Mouse (Mus musculus): ENCODE results near the gene Ebf1. TPM values are rescaled to one million over a fixed set of nuclear protein-coding genes. Genes with fewer than 3 reads are reported as not detected.
A peak's percentile ranks its signal among the peaks of the same experiment; 100 is the strongest.

The Ebf1 gene
- polyA plus RNA-seq, 1 experiment from 2014 or later: 8.8 TPM

DNA sequence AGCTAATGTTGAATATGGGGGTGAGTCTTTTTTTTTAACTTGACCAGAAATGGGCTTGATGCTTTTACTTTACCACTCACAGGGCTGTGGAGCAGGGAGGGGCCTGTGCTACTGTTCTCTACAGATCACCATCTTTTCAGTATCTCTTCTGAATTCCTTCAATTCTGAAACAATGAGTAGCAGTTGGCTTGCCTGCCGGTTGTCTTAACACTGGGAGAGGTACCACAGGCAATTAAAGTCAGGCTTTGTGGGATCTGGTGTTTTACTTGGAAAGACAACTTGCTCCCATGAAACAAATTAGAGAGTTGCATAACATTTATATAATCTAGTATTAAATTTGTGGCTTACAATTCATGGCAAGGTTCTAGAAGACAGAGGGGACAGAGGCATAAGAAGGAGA is 294.6 kb downstream of the Ebf1 start:
- Histone ChIP-seq H3K36me3 (ENCODE audit: insufficient read depth, low read length) (no peaks in the 10 kb centered on the region), H3K4me1 (ENCODE audit: insufficient read depth, low read depth, low read length) (no peaks in the 10 kb centered on the region), H3K4me2 (replicated peaks; ENCODE audit: low read depth, low read length) (no peak overlapping the region), H3K27me3 (replicated peaks; ENCODE audit: insufficient read depth, low read length) (no peaks in the 10 kb centered on the region), H3K9ac (replicated peaks; ENCODE audit: low read depth) (no peak overlapping the region), H3K9me3 (ENCODE audit: low read length) (no peaks in the 10 kb centered on the region), H3K4me3 (ENCODE audit: low read depth, low read length) (no peak overlapping the region), H3K27ac (ENCODE audit: low read length) (no peak overlapping the region)
- 57% methylated on average over 1 of the region's 1 CpGs for WGBS
- DNase-seq (ENCODE audit: low spot score) (no peak), ATAC-seq (no peak)
- TF ChIP-seq EP300 (IDR thresholded peaks at IDR 0.05): no peak
- TF ChIP-seq CTCF (IDR thresholded peaks at IDR 0.05): no peak

DNA sequence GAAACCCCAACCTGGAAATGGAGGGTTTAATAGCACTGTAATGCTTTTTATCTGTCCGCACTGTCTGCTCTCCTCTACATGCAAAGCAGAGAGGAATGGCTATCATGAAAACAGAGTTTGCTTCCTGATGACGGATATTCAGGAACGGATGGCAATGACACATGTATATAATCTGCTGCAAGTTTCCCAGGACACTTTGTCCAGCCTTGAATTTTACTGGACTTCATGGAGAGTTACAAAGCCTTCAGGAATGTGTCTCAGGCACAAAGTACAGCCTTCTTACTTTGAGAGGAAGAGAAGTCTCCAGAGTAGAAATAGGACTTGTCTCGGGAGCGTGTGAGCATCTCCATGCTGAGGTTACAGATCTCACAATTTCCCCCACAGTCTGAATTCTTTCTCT is 296.7 kb downstream of the Ebf1 start:
- TF ChIP-seq EP300 (IDR thresholded peaks at IDR 0.05) (peak; percentile 39; the same call in 1 of the 2 replicates), CTCF (IDR thresholded peaks at IDR 0.05) (no peak)
- DNase-seq (ENCODE audit: low spot score): peak; percentile 30
- 60% methylated on average over 5 of the region's 5 CpGs for WGBS
- Histone ChIP-seq H3K9ac (replicated peaks; ENCODE audit: low read depth) (no peak overlapping the region), H3K4me3 (ENCODE audit: low read depth, low read length) (no peak overlapping the region), H3K4me2 (replicated peaks; ENCODE audit: low read depth, low read length) (no peak overlapping the region), H3K27ac (ENCODE audit: low read length) (no peak overlapping the region), H3K27me3 (replicated peaks; ENCODE audit: insufficient read depth, low read length) (no peaks in the 10 kb centered on the region), H3K4me1 (ENCODE audit: insufficient read depth, low read depth, low read length) (no peaks in the 10 kb centered on the region), H3K9me3 (ENCODE audit: low read length) (no peaks in the 10 kb centered on the region), H3K36me3 (ENCODE audit: insufficient read depth, low read length) (no peaks in the 10 kb centered on the region)
- ATAC-seq: no peak

DNA sequence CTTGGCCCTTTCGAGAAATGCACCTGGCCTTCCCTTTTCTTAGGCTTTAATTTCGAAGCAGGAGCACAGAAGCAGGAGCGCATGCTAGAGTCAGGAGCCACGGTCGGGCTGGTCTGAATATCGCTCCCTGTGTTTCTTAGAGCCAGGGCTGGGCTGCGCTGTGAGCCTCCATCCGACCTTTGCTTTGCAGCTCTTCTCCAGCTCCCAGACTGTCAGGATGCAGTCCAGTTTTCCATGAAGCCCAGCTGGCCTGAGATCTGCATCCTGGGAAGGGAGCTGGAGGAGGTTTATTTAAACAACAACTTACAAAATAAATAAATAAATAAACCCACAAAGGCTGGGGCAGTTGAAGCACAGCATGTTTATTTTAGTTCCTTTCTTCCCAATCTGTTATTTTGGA is 299.9 kb downstream of the Ebf1 start:
- Histone ChIP-seq H3K4me2 (replicated peaks; ENCODE audit: low read depth, low read length) (no peak overlapping the region), H3K27me3 (replicated peaks; ENCODE audit: insufficient read depth, low read length) (no peaks in the 10 kb centered on the region), H3K27ac (ENCODE audit: low read length) (no peak overlapping the region), H3K4me1 (ENCODE audit: insufficient read depth, low read depth, low read length) (no peaks in the 10 kb centered on the region), H3K36me3 (ENCODE audit: insufficient read depth, low read length) (no peaks in the 10 kb centered on the region), H3K9ac (replicated peaks; ENCODE audit: low read depth) (no peak overlapping the region), H3K4me3 (ENCODE audit: low read depth, low read length) (no peak overlapping the region), H3K9me3 (ENCODE audit: low read length) (no peaks in the 10 kb centered on the region)
- 55% methylated on average over 8 of the region's 8 CpGs for WGBS
- DNase-seq (ENCODE audit: low spot score) (peak; percentile 7), ATAC-seq (no peak)
- no peak for TF ChIP-seq CTCF (IDR thresholded peaks at IDR 0.05)
- TF ChIP-seq EP300 (IDR thresholded peaks at IDR 0.05): no peak

DNA sequence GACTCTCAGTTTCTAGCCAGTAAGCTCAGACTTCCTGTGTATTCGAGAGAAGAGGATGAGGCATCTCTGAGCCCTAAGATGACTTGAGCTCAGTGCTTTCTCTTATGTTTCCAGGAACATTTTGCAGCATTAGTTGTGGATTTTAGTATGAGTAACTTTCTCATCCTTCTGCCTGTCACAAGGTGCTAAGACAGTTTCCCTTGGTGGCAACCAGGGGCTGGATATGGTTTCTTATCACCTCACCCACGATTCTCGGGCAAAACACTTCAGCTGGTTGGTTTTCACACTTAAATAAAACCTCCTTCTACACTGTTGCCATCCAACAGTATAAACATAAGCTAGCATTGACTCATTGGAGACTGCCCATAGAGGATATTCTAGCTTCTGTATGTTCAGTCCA is 306.0 kb downstream of the Ebf1 start:
- WGBS: 57% methylated on average over 3 of the region's 3 CpGs
- Histone ChIP-seq H3K4me2 (replicated peaks; ENCODE audit: low read depth, low read length) (no peak overlapping the region), H3K9me3 (ENCODE audit: low read length) (no peaks in the 10 kb centered on the region), H3K4me1 (ENCODE audit: insufficient read depth, low read depth, low read length) (no peaks in the 10 kb centered on the region), H3K36me3 (ENCODE audit: insufficient read depth, low read length) (no peaks in the 10 kb centered on the region), H3K27me3 (replicated peaks; ENCODE audit: insufficient read depth, low read length) (no peaks in the 10 kb centered on the region), H3K9ac (replicated peaks; ENCODE audit: low read depth) (no peak overlapping the region), H3K4me3 (ENCODE audit: low read depth, low read length) (no peak overlapping the region), H3K27ac (ENCODE audit: low read length) (no peak overlapping the region)
- TF ChIP-seq CTCF (IDR thresholded peaks at IDR 0.05) (no peak), EP300 (IDR thresholded peaks at IDR 0.05) (no peak)
- ATAC-seq: no peak
- DNase-seq (ENCODE audit: low spot score): no peak

DNA sequence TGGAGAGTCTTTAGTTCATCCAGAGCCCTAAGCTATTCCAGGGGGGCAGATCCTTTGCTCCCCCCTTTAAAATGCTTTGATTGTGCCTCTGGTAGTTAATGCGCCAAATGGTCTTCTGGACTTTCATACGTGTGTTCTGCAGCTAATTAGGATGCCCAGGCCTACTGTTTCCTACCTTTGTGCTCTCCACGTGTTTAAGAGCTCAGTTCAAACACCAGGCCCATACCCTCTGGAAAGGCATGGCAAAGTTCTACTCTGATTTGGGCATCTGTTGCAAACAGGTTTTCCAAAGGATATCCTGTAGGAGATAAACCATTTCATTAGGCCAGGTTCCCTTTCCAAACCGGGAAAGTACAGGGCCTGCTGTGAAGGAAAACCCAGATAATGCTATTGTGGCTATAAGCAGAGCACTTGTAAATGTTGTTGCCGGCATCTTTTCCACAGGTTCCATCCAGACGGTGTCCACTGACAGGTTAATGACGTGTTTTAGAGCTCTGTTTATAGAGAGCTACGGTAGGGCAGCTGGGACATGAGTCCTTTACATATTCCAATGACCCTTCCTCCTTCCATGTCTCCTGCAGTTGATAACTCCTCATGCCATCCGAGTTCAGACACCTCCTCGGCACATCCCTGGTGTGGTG is 306.9 kb downstream of the Ebf1 start:
- no peak overlapping the region for H3K4me3 ChIP-seq (ENCODE audit: low read depth, low read length)
- DNase-seq (ENCODE audit: low spot score) (no peak), ATAC-seq (no peak)
- H3K27me3 ChIP-seq (replicated peaks; ENCODE audit: insufficient read depth, low read length): no peaks in the 10 kb centered on the region
- TF ChIP-seq EP300 (IDR thresholded peaks at IDR 0.05) (no peak), CTCF (IDR thresholded peaks at IDR 0.05) (no peak)
- H3K4me1 ChIP-seq (ENCODE audit: insufficient read depth, low read depth, low read length): no peaks in the 10 kb centered on the region
- no peak overlapping the region for H3K27ac ChIP-seq (ENCODE audit: low read length)
- no peaks in the 10 kb centered on the region for H3K9me3 ChIP-seq (ENCODE audit: low read length)
- no peak overlapping the region for H3K4me2 ChIP-seq (replicated peaks; ENCODE audit: low read depth, low read length)
- no peak overlapping the region for H3K9ac ChIP-seq (replicated peaks; ENCODE audit: low read depth)
- no peaks in the 10 kb centered on the region for H3K36me3 ChIP-seq (ENCODE audit: insufficient read depth, low read length)
- 59% methylated on average over 10 of the region's 10 CpGs for WGBS

DNA sequence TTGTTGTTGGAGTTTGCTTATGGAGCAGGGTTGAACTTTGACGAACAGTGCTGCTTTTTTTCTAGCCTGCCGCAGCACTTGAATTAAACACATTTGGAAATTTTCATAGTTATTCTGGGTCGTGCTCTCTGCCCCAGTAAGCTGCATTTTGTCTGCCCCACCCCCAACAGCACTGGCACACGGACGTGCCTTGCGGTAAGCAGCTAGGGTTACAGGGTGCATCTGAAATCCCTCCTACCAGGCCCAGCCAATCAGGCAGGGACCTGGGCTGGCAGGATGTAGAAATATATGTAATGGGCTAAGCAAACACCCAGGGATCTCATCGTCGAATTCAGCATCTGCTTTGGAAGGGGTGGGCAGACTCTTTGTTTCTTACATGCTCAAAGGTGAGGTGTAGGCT is 307.8 kb downstream of the Ebf1 start:
- DNase-seq (ENCODE audit: low spot score): peak; percentile 8
- no peaks in the 10 kb centered on the region for H3K4me1 ChIP-seq (ENCODE audit: insufficient read depth, low read depth, low read length)
- no peak overlapping the region for H3K27ac ChIP-seq (ENCODE audit: low read length)
- ATAC-seq: no peak
- TF ChIP-seq CTCF (IDR thresholded peaks at IDR 0.05) (no peak), EP300 (IDR thresholded peaks at IDR 0.05) (no peak)
- H3K9ac ChIP-seq (replicated peaks; ENCODE audit: low read depth): no peak overlapping the region
- WGBS: 32% methylated on average over 8 of the region's 8 CpGs
- no peaks in the 10 kb centered on the region for H3K9me3 ChIP-seq (ENCODE audit: low read length)
- H3K4me3 ChIP-seq (ENCODE audit: low read depth, low read length): no peak overlapping the region
- no peaks in the 10 kb centered on the region for H3K36me3 ChIP-seq (ENCODE audit: insufficient read depth, low read length)
- no peaks in the 10 kb centered on the region for H3K27me3 ChIP-seq (replicated peaks; ENCODE audit: insufficient read depth, low read length)
- no peak overlapping the region for H3K4me2 ChIP-seq (replicated peaks; ENCODE audit: low read depth, low read length)
